Mouse (Mus musculus): Measurements from ENCODE around the gene Tmprss2.

The Tmprss2 gene

GRCm38 (mm10) chr16:97610939-97611338 lies at the start of gene Tmprss2:
Gene Tmprss2 (minus strand): TSS chr16:97611195.
- in situ Hi-C loops (cut with MseI, MboI) = no loop called here

GRCm38 (mm10) chr16:97659225-97659658 lies 48.2 kb upstream of the Tmprss2 start:
- in situ Hi-C loops (cut with MseI, MboI) = no loop called here

GRCm38 (mm10) chr16:97658481-97658880 lies 47.5 kb upstream of the Tmprss2 start:
- in situ Hi-C loops (cut with MseI, MboI) = no loop called here

GRCm38 (mm10) chr16:97655800-97656199 lies 44.8 kb upstream of the Tmprss2 start:
- in situ Hi-C loops (cut with MseI, MboI) = no loop called here

GRCm38 (mm10) chr16:97649522-97650188 lies 38.7 kb upstream of the Tmprss2 start:
- in situ Hi-C loops (cut with MseI, MboI) = no loop called here

GRCm38 (mm10) chr16:97644681-97645080 lies 33.7 kb upstream of the Tmprss2 start:
- in situ Hi-C loops (cut with MseI, MboI) = no loop called here

- in situ Hi-C loops (cut with MseI, MboI) = no loop called here
Measured at GRCm38 (mm10) chr16:97639630-97640029, 28.6 kb upstream of the Tmprss2 start.

GRCm38 (mm10) chr16:97632880-97633484 lies 22.0 kb upstream of the Tmprss2 start:
- in situ Hi-C loops (cut with MseI, MboI) = no loop called here

- in situ Hi-C loops (cut with MseI, MboI) = no loop called here
Measured at GRCm38 (mm10) chr16:97623166-97623565, 12.2 kb upstream of the Tmprss2 start.

GRCm38 (mm10) chr16:97622383-97622889 lies 11.4 kb upstream of the Tmprss2 start:
- in situ Hi-C loops (cut with MseI, MboI) = no loop called here

GRCm38 (mm10) chr16:97618285-97618684 lies 7.3 kb upstream of the Tmprss2 start:
- in situ Hi-C loops (cut with MseI, MboI) = no loop called here

GRCm38 (mm10) chr16:97612009-97612408 lies 1.0 kb upstream of the Tmprss2 start:
- in situ Hi-C loops (cut with MseI, MboI) = no loop called here

- in situ Hi-C loops (cut with MseI, MboI) = no loop called here
Measured at GRCm38 (mm10) chr16:97610246-97610645, 749 bp downstream of the Tmprss2 start.

GRCm38 (mm10) chr16:97609676-97610075 lies 1.3 kb downstream of the Tmprss2 start:
- in situ Hi-C loops (cut with MseI, MboI) = no loop called here

GRCm38 (mm10) chr16:97607956-97608355 lies 3.0 kb downstream of the Tmprss2 start:
- in situ Hi-C loops (cut with MseI, MboI) = no loop called here

GRCm38 (mm10) chr16:97606829-97607228 lies 4.2 kb downstream of the Tmprss2 start:
- in situ Hi-C loops (cut with MseI, MboI) = no loop called here

- in situ Hi-C loops (cut with MseI, MboI) = no loop called here
Measured at GRCm38 (mm10) chr16:97605957-97606721, 4.9 kb downstream of the Tmprss2 start.

GRCm38 (mm10) chr16:97602256-97602655 lies 8.7 kb downstream of the Tmprss2 start:
- in situ Hi-C loops (cut with MseI, MboI) = no loop called here

GRCm38 (mm10) chr16:97600591-97600990 lies 10.4 kb downstream of the Tmprss2 start:
- in situ Hi-C loops (cut with MseI, MboI) = no loop called here

- in situ Hi-C loops (cut with MseI, MboI) = no loop called here
Measured at GRCm38 (mm10) chr16:97598046-97598445, 12.9 kb downstream of the Tmprss2 start.

GRCm38 (mm10) chr16:97593816-97594509 lies 17.0 kb downstream of the Tmprss2 start:
- in situ Hi-C loops (cut with MseI, MboI) = no loop called here

GRCm38 (mm10) chr16:97593057-97593456 lies 17.9 kb downstream of the Tmprss2 start:
- in situ Hi-C loops (cut with MseI, MboI) = no loop called here
